16 mouse cellular contexts compared by ENCODE assay signal in genomic region chr11:47640556-47640955, GRCm38 (mm10).
DNase-seq lines count a peak whose midpoint lies in the region; ATAC-seq and TF ChIP-seq lines count a peak whose summit lies in the region.
"Had no signal": no experiment of that assay in that cellular context is flagged by ENCODE, and none has a peak within 500 bp of the region (broad histone marks: within the 10 kb centered on the region; RNA-seq: fewer than 3 reads in every experiment).

No protein-coding gene starts in this region.

- H3K4me3 ChIP-seq in embryonic facial prominence, embryonic 11.5 days (ENCODE audit: low read depth, low read length): no peak overlapping the region
- H3K4me3 ChIP-seq in embryonic facial prominence, embryonic 10.5 days: no peak overlapping the region
- H3K4me3 ChIP-seq in midbrain, embryonic 12.5 days: no peak overlapping the region
- no peak overlapping the region for H3K4me3 ChIP-seq in midbrain, postnatal 0 days (ENCODE audit: low read depth, low read length)
- H3K4me3 ChIP-seq: embryonic facial prominence, embryonic 12.5 days; gastrocnemius, adult 2 months; heart, adult 2 months; limb, embryonic 10.5 days; liver, embryonic 12.5 days had no signal

- H3K27me3 ChIP-seq in embryonic facial prominence, embryonic 11.5 days (ENCODE audit: control insufficient read depth, insufficient read depth, low read length): no peaks in the 10 kb centered on the region
- H3K27me3 ChIP-seq in embryonic facial prominence, embryonic 10.5 days (replicated peaks; ENCODE audit: low read depth, poor library complexity, severe bottlenecking): no peaks in the 10 kb centered on the region
- no peaks in the 10 kb centered on the region for H3K27me3 ChIP-seq in midbrain, embryonic 12.5 days
- H3K27me3 ChIP-seq in midbrain, postnatal 0 days (ENCODE audit: insufficient read depth, low read length): no peaks in the 10 kb centered on the region
- H3K27me3 ChIP-seq: embryonic facial prominence, embryonic 12.5 days; liver, embryonic 12.5 days; Patski had no signal

- no peak overlapping the region for H3K27ac ChIP-seq in embryonic facial prominence, embryonic 11.5 days (replicated peaks; ENCODE audit: low read depth, low read length)
- H3K27ac ChIP-seq in embryonic facial prominence, embryonic 10.5 days (replicated peaks): no peak overlapping the region
- H3K27ac ChIP-seq in midbrain, embryonic 12.5 days (replicated peaks): peak overlapping the region; percentile 60
- H3K27ac ChIP-seq in midbrain, postnatal 0 days (ENCODE audit: low read depth, low read length): no peak overlapping the region
- H3K27ac ChIP-seq: embryonic facial prominence, embryonic 12.5 days; gastrocnemius, adult 2 months; heart, adult 2 months; limb, embryonic 10.5 days; liver, embryonic 12.5 days had no signal

- 36% methylated on average over 1 of the region's 1 CpGs for WGBS in embryonic facial prominence, embryonic 11.5 days
- WGBS in embryonic facial prominence, embryonic 10.5 days: 31% methylated on average over 1 of the region's 1 CpGs
- WGBS in midbrain, embryonic 12.5 days: 6% methylated on average over 1 of the region's 1 CpGs
- 18% methylated on average over 1 of the region's 1 CpGs for WGBS in midbrain, postnatal 0 days

- intact Hi-C loops in gastrocnemius, postnatal 14 days (cut with DNase I; ENCODE audit: low total_unique reads): no loop called here
- intact Hi-C loops in heart, postnatal 36 days (cut with DNase I): no loop called here

- TF ChIP-seq CTCF in midbrain, postnatal 0 days (IDR thresholded peaks at IDR 0.05): no peak

- peak; percentile 10 for DNase-seq in embryonic facial prominence, embryonic 11.5 days (ENCODE audit: low spot score)
- no peak for DNase-seq in embryonic facial prominence, embryonic 10.5 days (ENCODE audit: low spot score)
- no peak for DNase-seq in midbrain, postnatal 0 days (ENCODE audit: low spot score)
- peak; percentile 66 for DNase-seq in mesoderm, embryonic 11.5 days (ENCODE audit: low read depth, low spot score)
- no peak for DNase-seq in gastrocnemius, postnatal 14 days
- no peak for DNase-seq in heart, postnatal 36 days
- no peak for DNase-seq in lung, adult 18-20 months
- DNase-seq: cerebellum, adult 11-12 months; gastrocnemius, adult 2 months; heart, adult 2 months; kidney, adult 9 months had no signal

- no peaks in the 10 kb centered on the region for H3K4me1 ChIP-seq in embryonic facial prominence, embryonic 11.5 days (ENCODE audit: control insufficient read depth, insufficient read depth, low read length)
- H3K4me1 ChIP-seq in embryonic facial prominence, embryonic 10.5 days: no peaks in the 10 kb centered on the region
- peaks cover 18% of the 10 kb centered on the region for H3K4me1 ChIP-seq in midbrain, embryonic 12.5 days
- no peaks in the 10 kb centered on the region for H3K4me1 ChIP-seq in midbrain, postnatal 0 days (ENCODE audit: insufficient read depth, low read length)
- H3K4me1 ChIP-seq: embryonic facial prominence, embryonic 12.5 days; limb, embryonic 10.5 days; liver, embryonic 12.5 days had no signal

- H3K9me3 ChIP-seq in embryonic facial prominence, embryonic 11.5 days (replicated peaks; ENCODE audit: control insufficient read depth, low read length): no peaks in the 10 kb centered on the region
- no peaks in the 10 kb centered on the region for H3K9me3 ChIP-seq in embryonic facial prominence, embryonic 10.5 days
- H3K9me3 ChIP-seq in midbrain, embryonic 12.5 days: no peaks in the 10 kb centered on the region
- H3K9me3 ChIP-seq in midbrain, postnatal 0 days (ENCODE audit: low read length): no peaks in the 10 kb centered on the region
- H3K9me3 ChIP-seq: embryonic facial prominence, embryonic 12.5 days; limb, embryonic 10.5 days; liver, embryonic 12.5 days had no signal

- no peak for ATAC-seq in embryonic facial prominence, embryonic 11.5 days (replicated peaks; ENCODE audit: insufficient number of reproducible peaks, low FRiP score, low TSS enrichment, low read depth)
- ATAC-seq in midbrain, embryonic 12.5 days (ENCODE audit: low FRiP score, low read depth): peak; percentile 74
- no peak for ATAC-seq in midbrain, postnatal 0 days (ENCODE audit: low FRiP score)
- ATAC-seq: liver, embryonic 12.5 days; Patski had no signal

- H3K36me3 ChIP-seq in embryonic facial prominence, embryonic 11.5 days (replicated peaks; ENCODE audit: control insufficient read depth, insufficient read depth, low read depth, low read length): no peaks in the 10 kb centered on the region
- H3K36me3 ChIP-seq in embryonic facial prominence, embryonic 10.5 days (replicated peaks): no peaks in the 10 kb centered on the region
- H3K36me3 ChIP-seq in midbrain, embryonic 12.5 days: no peaks in the 10 kb centered on the region
- no peaks in the 10 kb centered on the region for H3K36me3 ChIP-seq in midbrain, postnatal 0 days (ENCODE audit: insufficient read depth, low read length)
- H3K36me3 ChIP-seq: embryonic facial prominence, embryonic 12.5 days; limb, embryonic 10.5 days; liver, embryonic 12.5 days had no signal

- H3K9ac ChIP-seq in embryonic facial prominence, embryonic 11.5 days (replicated peaks; ENCODE audit: low read length): no peak overlapping the region
- no peak overlapping the region for H3K9ac ChIP-seq in midbrain, embryonic 12.5 days (replicated peaks)
- no peak overlapping the region for H3K9ac ChIP-seq in midbrain, postnatal 0 days (replicated peaks; ENCODE audit: low read length, poor library complexity, severe bottlenecking)
- H3K9ac ChIP-seq: embryonic facial prominence, embryonic 12.5 days; liver, embryonic 12.5 days had no signal

- H3K4me2 ChIP-seq in embryonic facial prominence, embryonic 11.5 days (ENCODE audit: low read depth, low read length): no peak overlapping the region
- H3K4me2 ChIP-seq in midbrain, embryonic 12.5 days (replicated peaks): no peak overlapping the region
- no peak overlapping the region for H3K4me2 ChIP-seq in midbrain, postnatal 0 days (ENCODE audit: low read depth, low read length, poor library complexity, severe bottlenecking)
- H3K4me2 ChIP-seq: embryonic facial prominence, embryonic 12.5 days; liver, embryonic 12.5 days had no signal

Comparison
In these comparisons a context has a peak if more than half of its experiments do, and no peak if none do; other contexts are left out.
1. DNase-seq: peak in embryonic facial prominence, embryonic 11.5 days (single experiment) and mesoderm, embryonic 11.5 days (single experiment); none in embryonic facial prominence, embryonic 10.5 days (single experiment), midbrain, postnatal 0 days (single experiment), gastrocnemius, postnatal 14 days (single experiment), heart, postnatal 36 days (0 of 2) and lung, adult 18-20 months (0 of 2).